Mouse (Mus musculus) heart, adult 18-20 months (tissue): ENCODE measurements at regions not wholly inside any gene's neighbourhood (a gene's known extent, or its start where the extent isn't known, plus 50 kb on each side); places are given as distances from the start of the nearest gene placed in this dataset.

Experiments
- DNase-seq, 2 experiments: peaks; one replicate each; pipeline ENCODE4 v3.0.0; 2021 to 2022; ENCODE audit warnings: mixed read lengths in 1 of 2

- peak; percentile 71 to 77 for DNase-seq
Observed at GRCm38 (mm10) chr14:95241946-95242345, 639.1 kb upstream of the 4921530L21Rik start.

- no peak for DNase-seq
Observed at GRCm38 (mm10) chr14:95248859-95249258, 632.2 kb upstream of the 4921530L21Rik start.

- no peak for DNase-seq
Observed at GRCm38 (mm10) chr14:95256110-95256509, 624.9 kb upstream of the 4921530L21Rik start.

GRCm38 (mm10) chr14:95281431-95281830, 599.6 kb upstream of the 4921530L21Rik start:
- no peak for DNase-seq

- no peak for DNase-seq
Observed at GRCm38 (mm10) chr14:95282016-95282415, 599.0 kb upstream of the 4921530L21Rik start.

- DNase-seq = no peak
Observed at GRCm38 (mm10) chr14:95314134-95314924, 566.7 kb upstream of the 4921530L21Rik start.

GRCm38 (mm10) chr14:95356968-95357367, 524.1 kb upstream of the 4921530L21Rik start:
- DNase-seq = peak in 1 of 2 experiments; percentile 2
